Mouse (Mus musculus) kidney, adult 9 months (tissue): ENCODE results near the gene Tvp23b.

Experiments used
- DNase-seq: peaks from one replicate; pipeline ENCODE4 v3.0.0; 2022

The Tvp23b gene

GRCm38 (mm10) chr11:62949548-62949947 is 70.3 kb downstream of the Tvp23b start:
- no peak for DNase-seq

GRCm38 (mm10) chr11:62951012-62951411 is 71.8 kb downstream of the Tvp23b start, which contains the start of gene Cdrt4:
Gene Cdrt4, plus strand, starts transcription at chr11:62951193.
- DNase-seq, result no peak

- DNase-seq, result no peak
Observed at GRCm38 (mm10) chr11:62954766-62955165, 75.5 kb downstream of the Tvp23b start.

GRCm38 (mm10) chr11:62955186-62955585 is 75.9 kb downstream of the Tvp23b start:
- no peak for DNase-seq

- no peak for DNase-seq
Observed at GRCm38 (mm10) chr11:62955776-62956175, 76.5 kb downstream of the Tvp23b start.

GRCm38 (mm10) chr11:62957626-62958180 is 78.4 kb downstream of the Tvp23b start:
- peak; percentile 13 for DNase-seq

GRCm38 (mm10) chr11:62963292-62963691 is 84.0 kb downstream of the Tvp23b start:
- no peak for DNase-seq

- no peak for DNase-seq
Observed at GRCm38 (mm10) chr11:62966424-62966764, 87.1 kb downstream of the Tvp23b start.
